Mouse (Mus musculus): Measurements from ENCODE around the gene Serpinb1a. TPM values are rescaled to one million over a fixed set of nuclear protein-coding genes. Genes with fewer than 3 reads are reported as not detected.
A peak's percentile ranks its signal among the peaks of the same experiment; 100 is the strongest.
"Not testable (repeated sequence)": the region's sequence is repeated elsewhere in the genome, so short reads cannot be mapped to it uniquely, and the experiment has no call there.

Serpinb1a gene
- total RNA-seq (2014; fragmentation: Nextera tagmentation) (232 and 310 TPM in 2 replicates), total RNA-seq (2017) (511 and 544 TPM in 2 replicates)

GRCm38 (mm10) chr13:32850668-32851404 lies at the start of gene Serpinb1a:
Serpinb1a (minus strand) TSS chr13:32851185.
- peak; percentile 64 for ATAC-seq (replicated peaks; ENCODE audit: poor library complexity, severe bottlenecking)

- ATAC-seq (replicated peaks; ENCODE audit: poor library complexity, severe bottlenecking), result peak; percentile 83
These were observed 49.7 kb upstream of the Serpinb1a start for GRCm38 (mm10) chr13:32900639-32901038.

DNA sequence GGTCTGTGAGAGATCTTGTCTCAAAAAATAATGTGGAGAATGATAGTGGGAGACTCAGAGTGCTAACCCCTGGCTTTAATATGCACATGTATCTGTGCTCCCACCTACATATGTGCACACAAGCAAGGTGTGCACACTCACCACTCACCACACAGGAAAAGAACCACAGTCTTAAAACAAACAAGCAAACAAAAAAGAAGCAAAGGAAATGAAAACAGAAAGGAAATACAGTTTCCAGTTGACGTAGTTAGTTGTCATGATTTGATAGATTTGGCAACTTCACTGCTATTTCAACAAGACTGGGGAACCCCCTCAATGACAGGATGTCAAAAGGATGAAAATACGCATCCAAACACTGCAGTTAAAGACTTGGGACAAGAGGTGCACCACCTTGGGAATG lies 48.1 kb upstream of the Serpinb1a start:
- not testable (repeated sequence) for ATAC-seq (replicated peaks; ENCODE audit: poor library complexity, severe bottlenecking)

DNA sequence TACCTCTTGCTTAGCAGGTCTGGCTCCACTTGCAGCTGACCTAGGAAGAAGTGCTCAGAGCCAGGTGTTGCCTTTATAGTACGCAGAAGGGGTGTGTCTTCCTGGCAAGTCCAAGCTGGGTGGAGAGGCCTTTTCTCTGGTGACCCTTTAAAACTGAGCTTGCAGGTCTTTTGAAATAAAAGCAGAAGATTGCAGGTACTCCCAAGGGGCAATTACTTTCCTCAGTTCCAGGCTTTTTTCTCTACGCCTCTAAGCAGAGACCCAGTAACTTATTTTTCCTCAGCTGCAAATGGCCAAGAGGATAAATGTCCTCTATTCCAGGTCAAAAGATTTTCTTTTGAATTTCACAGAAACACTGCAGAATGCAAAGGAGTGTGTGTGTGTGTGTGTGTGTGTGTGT lies 47.1 kb upstream of the Serpinb1a start, which contains the start of gene Serpinb1c:
Gene Serpinb1c, minus strand, starts transcription at position 101 of the 400 bp plus-strand sequence.
- ATAC-seq (replicated peaks; ENCODE audit: poor library complexity, severe bottlenecking), result no peak

DNA sequence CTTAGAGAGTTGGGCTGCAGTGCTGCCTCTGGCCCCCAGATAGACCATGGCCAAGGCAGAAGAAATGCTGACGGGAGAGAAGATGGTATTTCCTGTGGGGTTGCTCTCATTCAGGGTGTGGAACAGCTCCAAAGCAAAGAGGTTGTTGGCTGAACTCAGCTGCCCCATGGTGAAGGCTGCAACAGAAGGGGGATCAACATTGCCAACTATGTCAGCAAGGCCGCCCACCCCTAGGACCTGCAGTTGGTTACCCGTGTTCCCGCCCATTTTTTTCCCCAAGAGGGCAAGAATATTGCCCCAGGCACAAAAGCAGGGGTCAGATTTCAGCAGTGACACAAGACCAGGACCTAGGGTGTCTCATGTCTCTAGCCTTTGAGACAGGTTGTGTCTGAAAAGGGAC lies 45.9 kb upstream of the Serpinb1a start:
- ATAC-seq (replicated peaks; ENCODE audit: poor library complexity, severe bottlenecking), result no peak

DNA sequence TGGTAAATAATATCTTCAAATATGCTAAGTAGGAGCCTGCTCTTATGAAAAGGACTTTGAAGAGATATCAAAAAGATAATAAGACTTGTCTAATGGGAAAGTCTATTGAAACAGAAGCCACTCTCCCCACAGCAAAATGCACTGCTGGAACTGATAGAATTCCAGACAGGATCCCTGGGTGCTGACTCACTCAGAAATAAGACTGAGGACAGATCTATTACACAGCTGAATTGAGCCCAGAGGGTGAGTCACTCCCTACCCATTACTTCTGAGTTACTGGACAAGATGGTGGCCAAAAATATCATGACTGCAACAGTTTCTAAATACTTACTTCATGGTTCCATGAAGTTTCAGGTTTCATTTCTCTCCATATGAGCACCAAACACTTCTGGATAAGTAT lies 33.8 kb upstream of the Serpinb1a start:
- ATAC-seq (replicated peaks; ENCODE audit: poor library complexity, severe bottlenecking), result no peak

DNA sequence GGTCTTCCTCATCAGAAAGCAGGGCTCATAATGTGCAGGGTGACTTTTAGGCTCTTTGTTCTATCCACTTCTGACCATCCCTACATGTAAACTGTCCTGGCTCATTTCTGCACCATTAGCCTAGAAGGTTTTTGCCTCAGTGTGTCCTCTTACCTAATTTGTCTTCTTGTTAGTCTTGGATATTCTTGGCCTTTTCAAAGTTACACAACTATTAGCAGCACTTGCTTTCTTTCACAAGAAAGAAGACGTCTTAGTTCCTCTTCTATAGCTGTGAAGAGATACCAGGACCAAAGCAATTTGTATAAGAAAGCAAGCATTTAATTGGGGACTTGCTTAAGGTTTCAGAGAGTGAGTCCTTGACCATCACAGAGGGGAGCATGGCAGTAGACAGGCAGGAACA lies 22.9 kb upstream of the Serpinb1a start:
- ATAC-seq (replicated peaks; ENCODE audit: poor library complexity, severe bottlenecking), result peak; percentile 82

- peak; percentile 47 for ATAC-seq (replicated peaks; ENCODE audit: poor library complexity, severe bottlenecking)
These were observed 17.9 kb upstream of the Serpinb1a start for GRCm38 (mm10) chr13:32868843-32869242.

GRCm38 (mm10) chr13:32868233-32868632 lies 17.2 kb upstream of the Serpinb1a start:
- peak; percentile 85 for ATAC-seq (replicated peaks; ENCODE audit: poor library complexity, severe bottlenecking)

DNA sequence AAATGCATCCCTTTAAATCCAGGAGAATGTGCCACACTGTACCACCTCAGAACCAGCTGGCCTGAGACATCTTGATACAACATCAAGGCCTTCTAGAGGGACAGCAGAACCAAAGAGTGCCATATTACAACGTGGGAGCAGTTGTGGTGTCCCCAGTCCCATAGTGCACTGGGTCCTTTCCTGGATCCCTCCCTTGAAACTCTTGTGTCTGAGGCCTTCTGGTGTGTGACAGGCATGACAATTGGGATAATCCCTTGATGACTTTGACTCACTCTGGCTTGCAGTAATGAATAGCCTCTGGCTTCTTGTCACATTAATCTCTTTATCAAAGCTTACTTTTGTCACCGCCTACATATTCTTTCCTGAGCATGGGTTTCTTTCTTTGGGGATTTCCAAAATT lies 16.0 kb upstream of the Serpinb1a start:
- ATAC-seq (replicated peaks; ENCODE audit: poor library complexity, severe bottlenecking), result no peak

DNA sequence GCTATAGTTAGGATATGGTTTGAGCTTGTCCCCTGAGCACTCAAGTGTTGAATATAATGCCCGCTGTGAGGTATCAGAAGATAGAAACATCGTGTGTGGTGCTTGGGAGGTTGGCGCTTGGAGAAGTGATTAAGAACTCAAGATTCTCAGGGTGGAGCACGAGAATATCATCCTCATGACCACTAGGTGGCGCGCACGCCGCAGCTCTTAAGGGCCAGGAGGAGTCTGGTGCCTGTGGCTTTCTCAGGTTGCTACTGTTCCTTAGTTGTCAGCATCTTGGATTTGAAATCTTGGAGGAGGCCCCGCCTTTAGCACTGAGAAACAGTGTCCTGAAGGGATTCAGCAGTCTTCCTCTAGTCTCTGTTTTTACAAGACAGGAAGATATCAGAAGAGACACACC lies 15.5 kb upstream of the Serpinb1a start:
- ATAC-seq (replicated peaks; ENCODE audit: poor library complexity, severe bottlenecking), result peak; percentile 76

DNA sequence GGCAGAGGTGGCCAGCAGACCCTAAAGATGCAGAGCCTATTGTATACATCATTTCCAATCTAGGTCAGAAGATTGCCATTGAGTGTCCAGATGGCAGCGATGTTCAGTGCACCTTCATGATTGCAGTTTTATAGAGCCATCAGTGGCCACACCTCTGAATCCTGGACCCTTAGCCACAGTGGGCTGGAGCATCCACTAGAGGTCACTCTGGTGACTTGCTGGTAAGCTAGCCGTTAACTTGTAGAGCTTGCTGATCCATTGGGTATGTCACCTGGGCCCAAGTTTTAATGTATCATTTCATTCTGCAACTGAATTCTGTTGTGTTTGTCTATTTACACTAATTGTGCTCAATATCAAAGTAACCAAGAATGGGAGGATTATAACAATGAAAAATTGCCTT lies 14.6 kb upstream of the Serpinb1a start:
- ATAC-seq (replicated peaks; ENCODE audit: poor library complexity, severe bottlenecking), result 0 out of 2 replicates have a peak, but pooled peaks have one; percentile 26

GRCm38 (mm10) chr13:32864529-32864928 lies 13.5 kb upstream of the Serpinb1a start:
- ATAC-seq (replicated peaks; ENCODE audit: poor library complexity, severe bottlenecking), result not testable (repeated sequence)

GRCm38 (mm10) chr13:32863456-32863855 lies 12.5 kb upstream of the Serpinb1a start:
- ATAC-seq (replicated peaks; ENCODE audit: poor library complexity, severe bottlenecking), result no peak

GRCm38 (mm10) chr13:32860821-32861220 lies 9.8 kb upstream of the Serpinb1a start:
- no peak for ATAC-seq (replicated peaks; ENCODE audit: poor library complexity, severe bottlenecking)

- no peak for ATAC-seq (replicated peaks; ENCODE audit: poor library complexity, severe bottlenecking)
These were observed 2.1 kb upstream of the Serpinb1a start for GRCm38 (mm10) chr13:32853073-32853472.

DNA sequence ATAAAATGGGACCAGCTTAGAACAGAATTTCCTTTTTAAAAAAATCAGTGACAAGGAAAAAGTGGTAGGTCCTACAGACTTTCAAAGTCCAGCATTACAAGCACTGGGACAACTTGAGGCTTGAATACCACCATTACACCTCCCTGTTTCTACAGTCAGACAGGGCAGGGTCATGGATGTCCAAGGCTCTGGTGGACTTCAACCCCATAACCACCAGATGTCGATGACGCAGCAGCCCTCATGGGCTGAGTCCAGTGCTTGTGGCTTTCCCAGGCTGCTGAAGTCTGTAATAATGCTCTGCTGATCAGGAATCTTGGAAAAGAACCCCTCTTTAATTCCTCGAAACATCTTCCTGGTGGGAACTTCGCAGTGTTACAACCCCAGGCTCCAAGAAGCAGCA lies 1.6 kb upstream of the Serpinb1a start:
- ATAC-seq (replicated peaks; ENCODE audit: poor library complexity, severe bottlenecking), result no peak

DNA sequence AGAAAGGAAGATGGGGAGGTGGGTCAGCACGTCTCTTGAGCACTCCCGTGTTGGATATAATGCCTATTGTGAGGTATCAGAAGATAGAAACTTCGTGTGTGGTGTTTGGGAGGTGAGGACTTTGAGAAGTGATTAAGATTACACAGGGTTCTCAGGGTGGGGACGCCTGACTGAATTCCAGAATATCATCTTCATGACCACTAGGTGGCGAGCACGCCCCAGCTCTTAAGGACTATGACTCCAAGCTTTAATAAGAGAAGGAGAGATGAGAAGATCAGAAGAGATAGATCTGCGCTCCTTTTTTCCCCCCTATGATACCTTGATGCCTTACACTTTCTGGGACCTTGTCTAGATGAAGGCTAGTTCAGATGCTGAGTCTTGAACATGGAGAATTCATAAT lies 982 bp upstream of the Serpinb1a start:
- ATAC-seq (replicated peaks; ENCODE audit: poor library complexity, severe bottlenecking), result peak; percentile 62

DNA sequence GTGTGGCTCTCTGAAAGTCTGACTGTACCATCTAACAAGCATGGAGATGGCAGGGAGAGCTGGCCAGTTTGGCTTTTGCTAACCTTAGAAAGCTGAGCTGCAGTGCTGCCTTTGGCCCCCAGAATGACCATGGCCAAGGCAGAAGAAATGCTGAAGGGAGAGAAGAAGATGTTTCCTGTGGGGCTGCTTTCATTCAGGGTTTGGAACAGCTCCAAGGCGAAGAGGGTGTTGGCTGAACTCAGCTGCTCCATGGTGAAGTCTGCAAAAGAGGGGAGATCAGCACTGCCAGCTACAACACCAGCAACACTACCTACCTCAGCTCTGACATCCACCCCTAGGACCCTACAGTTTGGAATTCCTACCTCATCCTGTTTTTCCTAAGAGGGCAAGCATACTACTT lies 829 bp downstream of the Serpinb1a start:
- no peak for ATAC-seq (replicated peaks; ENCODE audit: poor library complexity, severe bottlenecking)

- ATAC-seq (replicated peaks; ENCODE audit: poor library complexity, severe bottlenecking), result peak; percentile 4; the same call in 1 of the 2 replicates
These were observed 1.4 kb downstream of the Serpinb1a start for GRCm38 (mm10) chr13:32849531-32850123.

- ATAC-seq (replicated peaks; ENCODE audit: poor library complexity, severe bottlenecking), result peak; percentile 68
These were observed 1.9 kb downstream of the Serpinb1a start for GRCm38 (mm10) chr13:32849092-32849491.

DNA sequence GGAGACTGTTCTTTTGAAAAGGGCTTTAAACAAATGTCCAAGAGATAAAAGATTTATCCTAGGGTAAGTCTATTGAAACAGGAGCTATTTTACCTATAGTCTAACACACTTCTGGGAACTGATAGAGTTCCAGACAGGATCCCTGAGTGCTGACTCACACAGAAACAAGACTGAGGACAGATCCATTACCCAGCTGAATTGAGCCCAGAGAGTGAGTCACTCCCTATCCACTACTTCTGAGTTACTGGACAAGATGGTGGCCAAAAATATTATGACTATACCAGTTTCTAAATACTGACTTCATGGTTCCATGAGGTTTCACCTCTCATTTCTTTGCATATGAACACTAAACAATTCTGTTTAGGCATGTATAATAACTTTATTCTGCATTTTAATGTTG lies 4.8 kb downstream of the Serpinb1a start:
- ATAC-seq (replicated peaks; ENCODE audit: poor library complexity, severe bottlenecking), result no peak
